Mouse (Mus musculus) G1E (cell line): Measurements from ENCODE around the gene Ptprc.

Source experiments
- CTCF ChIP-seq: IDR thresholded peaks from 2 replicates; pipeline ENCODE4 v1.5.1; 2012; ENCODE audit warnings: low read depth, low read length, inconsistent platforms, mixed read lengths
- TAL1 ChIP-seq: conservative IDR thresholded peaks from 2 replicates; pipeline ENCODE4 v1.6.1; 2012; ENCODE audit warnings: low read depth, low read length, inconsistent platforms, mixed read lengths

GRCm38 (mm10) chr1:138173669-138174068 lies 1.8 kb downstream of the Ptprc start:
- TF ChIP-seq CTCF (no peak), TAL1 (no peak)
